Mouse (Mus musculus) heart, adult 8-10 months (tissue): ENCODE measurements around the gene Msantd1. TPM values are rescaled to one million over a fixed set of nuclear protein-coding genes. Genes with fewer than 3 reads are reported as not detected.
"Not testable (repeated sequence)": the region's sequence is repeated elsewhere in the genome, so short reads cannot be mapped to it uniquely, and the experiment has no call there.

Source experiments
- DNase-seq: peaks from one replicate; pipeline ENCODE4 v3.0.0; 2022; ENCODE audit warnings: low spot score
- total RNA-seq, 4 experiments: library from RNA; stranded (reverse); gene quantifications; 2 replicates each; pipeline ENCODE4 v1.2.4; 2022

Gene Msantd1
- total RNA-seq = under 1 TPM; 0.16 to 0.72 (median 0.50) TPM

GRCm38 (mm10) chr5:34907910-34908725 is at the start of gene Msantd1:
Msantd1 (plus strand) TSS chr5:34908012.
- DNase-seq = no peak

- DNase-seq = no peak
These were observed 42.4 kb upstream of the Msantd1 start for GRCm38 (mm10) chr5:34865367-34865766.

- DNase-seq = not testable (repeated sequence)
These were observed 27.5 kb upstream of the Msantd1 start for GRCm38 (mm10) chr5:34880307-34880706.

- DNase-seq = no peak
These were observed 26.8 kb upstream of the Msantd1 start for GRCm38 (mm10) chr5:34881023-34881422.

- no peak for DNase-seq
These were observed 22.6 kb upstream of the Msantd1 start for GRCm38 (mm10) chr5:34885250-34885649.

- DNase-seq = no peak
These were observed 18.6 kb upstream of the Msantd1 start for GRCm38 (mm10) chr5:34889252-34889651.

- DNase-seq = no peak
These were observed 10.9 kb upstream of the Msantd1 start for GRCm38 (mm10) chr5:34896697-34897453.

- no peak for DNase-seq
These were observed 7.9 kb upstream of the Msantd1 start for GRCm38 (mm10) chr5:34899787-34900469.

- DNase-seq = no peak
These were observed 5.4 kb upstream of the Msantd1 start for GRCm38 (mm10) chr5:34902371-34902770.

- peak; percentile 13 for DNase-seq
These were observed 4.9 kb upstream of the Msantd1 start for GRCm38 (mm10) chr5:34902811-34903385.

GRCm38 (mm10) chr5:34904412-34904811 is 3.4 kb upstream of the Msantd1 start:
- no peak for DNase-seq

- DNase-seq = no peak
These were observed 582 bp upstream of the Msantd1 start for GRCm38 (mm10) chr5:34907230-34907629.

- DNase-seq = no peak
These were observed 1.2 kb downstream of the Msantd1 start for GRCm38 (mm10) chr5:34908726-34909633.

GRCm38 (mm10) chr5:34909634-34910503 is 2.1 kb downstream of the Msantd1 start:
- DNase-seq = no peak

- DNase-seq = no peak
These were observed 2.6 kb downstream of the Msantd1 start for GRCm38 (mm10) chr5:34910504-34910815.

GRCm38 (mm10) chr5:34915801-34916200 is 8.0 kb downstream of the Msantd1 start:
- DNase-seq = peak; percentile 79

- DNase-seq = no peak
These were observed 9.4 kb downstream of the Msantd1 start for GRCm38 (mm10) chr5:34917234-34917655.

GRCm38 (mm10) chr5:34918785-34919184 is 11.0 kb downstream of the Msantd1 start:
- no peak for DNase-seq

GRCm38 (mm10) chr5:34922531-34922930 is 14.7 kb downstream of the Msantd1 start:
- no peak for DNase-seq

GRCm38 (mm10) chr5:34923920-34924319 is 16.1 kb downstream of the Msantd1 start:
- no peak for DNase-seq
